Mouse (Mus musculus): ENCODE measurements around the gene Ttc6.

- TF ChIP-seq TAL1 (IDR thresholded peaks at IDR 0.05; ENCODE audit: low read length) (no peak), GATA1 (IDR thresholded peaks at IDR 0.05; ENCODE audit: low read length) (no peak)
Measured at GRCm38 (mm10) chr12:57554091-57554490, 9.8 kb upstream of the Ttc6 start.

Measured in erythroblast, embryonic 14.5 days (primary cell).